Mouse (Mus musculus) urinary bladder, adult 2 months (tissue): Measurements from ENCODE around the gene Taok1. TPM values are rescaled to one million over a fixed set of nuclear protein-coding genes. Genes with fewer than 3 reads are reported as not detected.
A peak's percentile ranks its signal among the peaks of the same experiment; 100 is the strongest.

ENCODE experiments used
- DNase-seq: peaks from one replicate; pipeline ENCODE4 v3.0.0; 2022; ENCODE audit warnings: low spot score
- polyA plus RNA-seq: library from polyadenylated mRNA; depleted of rRNA; stranded (reverse); fragments of >200 nt; gene quantifications from 2 replicates; pipeline ENCODE4 v1.2.3, GENCODE M21; 2012

Gene Taok1
- polyA plus RNA-seq, 1 experiment: 17.3 TPM

GRCm38 (mm10) chr11:77508068-77509021, 99.3 kb downstream of the Taok1 start:
- no peak for DNase-seq

GRCm38 (mm10) chr11:77507426-77507825, 100.2 kb downstream of the Taok1 start:
- DNase-seq: no peak

- no peak for DNase-seq
Observed at GRCm38 (mm10) chr11:77506941-77507340, 100.7 kb downstream of the Taok1 start.

GRCm38 (mm10) chr11:77506273-77506672, 101.3 kb downstream of the Taok1 start:
- DNase-seq: no peak

- no peak for DNase-seq
Observed at GRCm38 (mm10) chr11:77505291-77505980, 102.2 kb downstream of the Taok1 start.

- DNase-seq: no peak
Observed at GRCm38 (mm10) chr11:77504377-77504776, 103.2 kb downstream of the Taok1 start.

- DNase-seq: no peak
Observed at GRCm38 (mm10) chr11:77503511-77503910, 104.1 kb downstream of the Taok1 start.

GRCm38 (mm10) chr11:77502481-77502880, 105.1 kb downstream of the Taok1 start:
- no peak for DNase-seq

GRCm38 (mm10) chr11:77501971-77502370, 105.6 kb downstream of the Taok1 start:
- DNase-seq: no peak

- no peak for DNase-seq
Observed at GRCm38 (mm10) chr11:77501392-77501791, 106.2 kb downstream of the Taok1 start.

GRCm38 (mm10) chr11:77500361-77501325, 107.0 kb downstream of the Taok1 start:
- no peak for DNase-seq

GRCm38 (mm10) chr11:77499354-77499753, 108.3 kb downstream of the Taok1 start:
- DNase-seq: no peak

- no peak for DNase-seq
Observed at GRCm38 (mm10) chr11:77498261-77499139, 109.1 kb downstream of the Taok1 start.

GRCm38 (mm10) chr11:77497851-77498250, 109.8 kb downstream of the Taok1 start:
- no peak for DNase-seq

GRCm38 (mm10) chr11:77497341-77497756, 110.3 kb downstream of the Taok1 start:
- DNase-seq: no peak

- DNase-seq: no peak
Observed at GRCm38 (mm10) chr11:77495507-77495906, 112.1 kb downstream of the Taok1 start.

- DNase-seq: no peak
Observed at GRCm38 (mm10) chr11:77494782-77495181, 112.8 kb downstream of the Taok1 start.

GRCm38 (mm10) chr11:77494344-77494676, 113.3 kb downstream of the Taok1 start:
- DNase-seq: no peak

GRCm38 (mm10) chr11:77493512-77494343, 113.9 kb downstream of the Taok1 start, which contains the start of gene Git1:
Git1 (plus strand) TSS chr11:77493562.
- DNase-seq: no peak

- peak; percentile 84 for DNase-seq
Observed at GRCm38 (mm10) chr11:77492911-77493332, 114.7 kb downstream of the Taok1 start.
